Mouse (Mus musculus): ENCODE data around the gene Sall4.

DNA sequence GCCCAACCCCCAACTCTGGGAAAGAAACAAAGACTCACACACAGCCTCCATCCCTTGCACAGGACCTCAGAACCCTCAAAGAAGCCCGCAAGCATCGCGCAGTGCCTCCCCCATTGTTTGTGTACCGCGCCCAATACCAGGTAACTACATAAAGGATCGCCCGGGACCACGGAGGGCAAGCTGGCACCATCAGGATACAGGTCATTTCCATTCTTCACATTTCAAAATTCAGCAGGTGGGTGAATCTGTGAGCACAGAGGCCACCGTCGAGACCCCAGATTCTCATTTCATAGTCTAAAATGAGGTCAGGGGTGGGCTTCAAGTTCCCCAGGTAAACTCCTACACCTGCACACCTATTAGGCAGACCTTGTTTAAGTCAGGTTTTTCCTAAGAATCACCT is 27.2 kb downstream of the Sall4 start:
- TF ChIP-seq ZNF384 (IDR thresholded peaks at IDR 0.05; ENCODE audit: low read depth, low read length) (no peak), ZC3H11A (IDR thresholded peaks at IDR 0.05; ENCODE audit: borderline replicate concordance, low read depth, low read length) (no peak)
